Mouse (Mus musculus): ENCODE measurements around the gene Jpt1.

- TF ChIP-seq CTCF (IDR thresholded peaks at IDR 0.05; ENCODE audit: low read depth) (no peak), EP300 (optimal IDR thresholded peaks at IDR 0.05) (no peak)
Observed at GRCm38 (mm10) chr11:115516942-115517341, 2.8 kb upstream of the Jpt1 start.

Measured in stomach, postnatal 0 days (tissue).